Mouse (Mus musculus) heart, embryonic 15.5 days (tissue): ENCODE results near the gene Mboat2. TPM values are rescaled to one million over a fixed set of nuclear protein-coding genes. Genes with fewer than 3 reads are reported as not detected.

Source experiments
- ATAC-seq: fragments of 200-750 bp; cut with Nextera tagmentation; replicated peaks from 2 replicates; pipeline ENCODE4 v1.8.0; 2017; ENCODE audit warnings: low read depth, moderate TSS enrichment; ENCODE audit not compliant: insufficient number of reproducible peaks, insufficient read depth, low FRiP score
- H3K27ac ChIP-seq: fragments of 300-500 bp; sonication (generic); 2 replicates; pipeline ENCODE4 v1.5.1; 2015; ENCODE audit warnings: mild to moderate bottlenecking, inconsistent platforms
- H3K27me3 ChIP-seq: fragments of 300-500 bp; sonication (generic); 2 replicates; pipeline ENCODE4 v1.6.1; 2015; ENCODE audit warnings: inconsistent platforms
- H3K36me3 ChIP-seq: fragments of 300-500 bp; sonication (generic); 2 replicates; pipeline ENCODE4 v1.6.1; 2015; ENCODE audit warnings: mild to moderate bottlenecking, inconsistent platforms
- H3K4me1 ChIP-seq: fragments of 300-500 bp; sonication (generic); replicated peaks from 2 replicates; pipeline ENCODE4 v1.6.1; 2015; ENCODE audit warnings: inconsistent platforms
- H3K4me2 ChIP-seq: fragments of 300-500 bp; sonication (generic); 2 replicates; pipeline ENCODE4 v1.6.1; 2015; ENCODE audit warnings: inconsistent platforms, mild to moderate bottlenecking, moderate library complexity
- H3K4me3 ChIP-seq: fragments of 300-500 bp; sonication (generic); 2 replicates; pipeline ENCODE4 v1.5.1; 2015; ENCODE audit warnings: mild to moderate bottlenecking, inconsistent platforms
- H3K9ac ChIP-seq: fragments of 300-500 bp; sonication (generic); 2 replicates; pipeline ENCODE4 v1.6.1; 2015; ENCODE audit warnings: mild to moderate bottlenecking, inconsistent platforms
- H3K9me3 ChIP-seq: fragments of 300-500 bp; sonication (generic); replicated peaks from 2 replicates; pipeline ENCODE4 v1.6.1; 2016; ENCODE audit warnings: inconsistent platforms
- WGBS: fragments of 180-500 bp; shearing (Covaris S2); methylation state at CpG from one replicate; pipeline ENCODE4 v1.1.7; 2015; ENCODE audit warnings: mixed read lengths; 5-methylcytosine and 5-hydroxymethylcytosine counted together
- polyA plus RNA-seq: library from polyadenylated mRNA; unstranded; fragments of >200 nt; fragmentation: Nextera tagmentation; extraction: Ambion mirVana; gene quantifications from 2 replicates; pipeline ENCODE4 v1.2.1, GENCODE M21; 2015

Mboat2 gene
- polyA plus RNA-seq, 1 experiment from 2014 or later, result 29.0 TPM

- no peak for ATAC-seq
- no peak overlapping the region for H3K4me2 ChIP-seq
- WGBS, result 32% methylated on average over 1 of the region's 1 CpGs
- peaks cover 22% of the 10 kb centered on the region for H3K4me1 ChIP-seq
- H3K9me3 ChIP-seq, result no peaks in the 10 kb centered on the region
- no peak overlapping the region for H3K9ac ChIP-seq
- no peak overlapping the region for H3K4me3 ChIP-seq
- H3K36me3 ChIP-seq, result no peaks in the 10 kb centered on the region
- H3K27me3 ChIP-seq, result no peaks in the 10 kb centered on the region
- no peak overlapping the region for H3K27ac ChIP-seq
Observed at GRCm38 (mm10) chr12:24863762-24864161, 33.1 kb downstream of the Mboat2 start.

GRCm38 (mm10) chr12:24866645-24867044 lies 36.0 kb downstream of the Mboat2 start:
- Histone ChIP-seq H3K9me3 (no peaks in the 10 kb centered on the region), H3K4me2 (no peak overlapping the region), H3K9ac (no peak overlapping the region), H3K27ac (peak overlapping the region; percentile 11; the same call in 1 of the 2 replicates), H3K4me3 (no peak overlapping the region), H3K27me3 (no peaks in the 10 kb centered on the region), H3K36me3 (no peaks in the 10 kb centered on the region), H3K4me1 (peaks cover 18% of the 10 kb centered on the region)
- ATAC-seq, result 0 out of 2 replicates have a peak, but pooled peaks have one; percentile 27
- WGBS, result 63% methylated on average over 6 of the region's 6 CpGs

GRCm38 (mm10) chr12:24868694-24869093 lies 38.0 kb downstream of the Mboat2 start:
- H3K4me2 ChIP-seq, result no peak overlapping the region
- no peaks in the 10 kb centered on the region for H3K9me3 ChIP-seq
- 80% methylated on average over 4 of the region's 4 CpGs for WGBS
- H3K4me1 ChIP-seq, result peaks cover 18% of the 10 kb centered on the region
- no peak for ATAC-seq
- H3K4me3 ChIP-seq, result no peak overlapping the region
- H3K36me3 ChIP-seq, result no peaks in the 10 kb centered on the region
- H3K9ac ChIP-seq, result no peak overlapping the region
- H3K27me3 ChIP-seq, result no peaks in the 10 kb centered on the region
- no peak overlapping the region for H3K27ac ChIP-seq

GRCm38 (mm10) chr12:24869231-24869630 lies 38.6 kb downstream of the Mboat2 start:
- 69% methylated on average over 5 of the region's 5 CpGs for WGBS
- ATAC-seq, result no peak

GRCm38 (mm10) chr12:24870901-24871300 lies 40.2 kb downstream of the Mboat2 start:
- WGBS, result 72% methylated on average over 4 of the region's 4 CpGs
- ATAC-seq, result no peak

More at GRCm38 (mm10) chr12:24869231-24869630, 38.6 kb downstream of the Mboat2 start:
- Histone ChIP-seq H3K27ac (no peak overlapping the region), H3K27me3 (no peaks in the 10 kb centered on the region), H3K4me2 (no peak overlapping the region), H3K36me3 (no peaks in the 10 kb centered on the region), H3K4me3 (no peak overlapping the region), H3K4me1 (peaks cover 18% of the 10 kb centered on the region), H3K9ac (no peak overlapping the region), H3K9me3 (no peaks in the 10 kb centered on the region)

GRCm38 (mm10) chr12:24872264-24872663 lies 41.6 kb downstream of the Mboat2 start:
- Histone ChIP-seq H3K9me3 (no peaks in the 10 kb centered on the region), H3K27ac (no peak overlapping the region), H3K4me3 (no peak overlapping the region), H3K27me3 (no peaks in the 10 kb centered on the region), H3K36me3 (no peaks in the 10 kb centered on the region), H3K4me1 (peaks cover 6% of the 10 kb centered on the region; the same call in 1 of the 2 replicates), H3K9ac (no peak overlapping the region), H3K4me2 (no peak overlapping the region)
- ATAC-seq, result no peak
- 83% methylated on average over 8 of the region's 8 CpGs for WGBS

More at GRCm38 (mm10) chr12:24870901-24871300, 40.2 kb downstream of the Mboat2 start:
- Histone ChIP-seq H3K36me3 (no peaks in the 10 kb centered on the region), H3K27ac (no peak overlapping the region), H3K4me3 (no peak overlapping the region), H3K4me1 (peaks cover 8% of the 10 kb centered on the region), H3K4me2 (no peak overlapping the region), H3K9me3 (no peaks in the 10 kb centered on the region), H3K9ac (no peak overlapping the region), H3K27me3 (no peaks in the 10 kb centered on the region)

- no peak overlapping the region for H3K9ac ChIP-seq
- no peak overlapping the region for H3K4me2 ChIP-seq
- H3K9me3 ChIP-seq, result no peaks in the 10 kb centered on the region
- H3K27me3 ChIP-seq, result no peaks in the 10 kb centered on the region
- no peak overlapping the region for H3K4me3 ChIP-seq
- H3K4me1 ChIP-seq, result peaks cover 8% of the 10 kb centered on the region; the same call in 1 of the 2 replicates
- no peak for ATAC-seq
- H3K36me3 ChIP-seq, result no peaks in the 10 kb centered on the region
- 72% methylated on average over 10 of the region's 10 CpGs for WGBS
- H3K27ac ChIP-seq, result no peak overlapping the region
Observed at GRCm38 (mm10) chr12:24872689-24873088, 42.0 kb downstream of the Mboat2 start.

- no peak for ATAC-seq
- Histone ChIP-seq H3K27me3 (no peaks in the 10 kb centered on the region), H3K4me1 (peaks cover 12% of the 10 kb centered on the region), H3K4me3 (no peak overlapping the region), H3K36me3 (no peaks in the 10 kb centered on the region), H3K27ac (no peak overlapping the region), H3K9me3 (no peaks in the 10 kb centered on the region), H3K9ac (no peak overlapping the region), H3K4me2 (no peak overlapping the region)
- 66% methylated on average over 1 of the region's 1 CpGs for WGBS
Observed at GRCm38 (mm10) chr12:24875908-24876307, 45.2 kb downstream of the Mboat2 start.

GRCm38 (mm10) chr12:24877231-24877630 lies 46.6 kb downstream of the Mboat2 start:
- Histone ChIP-seq H3K4me2 (no peak overlapping the region), H3K4me3 (no peak overlapping the region), H3K9me3 (no peaks in the 10 kb centered on the region), H3K9ac (no peak overlapping the region), H3K4me1 (peaks cover 12% of the 10 kb centered on the region), H3K27ac (no peak overlapping the region), H3K27me3 (no peaks in the 10 kb centered on the region), H3K36me3 (no peaks in the 10 kb centered on the region)
- no peak for ATAC-seq
- 54% methylated on average over 7 of the region's 7 CpGs for WGBS

GRCm38 (mm10) chr12:24878090-24878489 lies 47.4 kb downstream of the Mboat2 start:
- Histone ChIP-seq H3K27ac (no peak overlapping the region), H3K4me3 (no peak overlapping the region), H3K4me2 (no peak overlapping the region), H3K27me3 (no peaks in the 10 kb centered on the region), H3K4me1 (peaks cover 12% of the 10 kb centered on the region), H3K9ac (no peak overlapping the region), H3K9me3 (no peaks in the 10 kb centered on the region), H3K36me3 (no peaks in the 10 kb centered on the region)
- no peak for ATAC-seq
- WGBS, result 77% methylated on average over 6 of the region's 6 CpGs

- no peaks in the 10 kb centered on the region for H3K27me3 ChIP-seq
- no peak overlapping the region for H3K4me3 ChIP-seq
- no peak overlapping the region for H3K9ac ChIP-seq
- no peak overlapping the region for H3K27ac ChIP-seq
- 48% methylated on average over 5 of the region's 5 CpGs for WGBS
- peaks cover 12% of the 10 kb centered on the region for H3K4me1 ChIP-seq
- ATAC-seq, result no peak
- no peaks in the 10 kb centered on the region for H3K9me3 ChIP-seq
- no peak overlapping the region for H3K4me2 ChIP-seq
- H3K36me3 ChIP-seq, result 0 out of 2 replicates have a peak, but pooled peaks cover 2% of the 10 kb centered on the region
Observed at GRCm38 (mm10) chr12:24878735-24879362, 48.2 kb downstream of the Mboat2 start.

GRCm38 (mm10) chr12:24879613-24880029 lies 48.9 kb downstream of the Mboat2 start:
- WGBS, result 49% methylated on average over 10 of the region's 10 CpGs
- 0 out of 2 replicates have a peak, but pooled peaks have one; percentile 31 for ATAC-seq
- H3K4me1 ChIP-seq, result peaks cover 12% of the 10 kb centered on the region
- no peak overlapping the region for H3K27ac ChIP-seq
- H3K27me3 ChIP-seq, result no peaks in the 10 kb centered on the region
- H3K36me3 ChIP-seq, result 0 out of 2 replicates have a peak, but pooled peaks cover 4% of the 10 kb centered on the region
- H3K9ac ChIP-seq, result no peak overlapping the region
- H3K4me2 ChIP-seq, result no peak overlapping the region
- H3K4me3 ChIP-seq, result no peak overlapping the region
- H3K9me3 ChIP-seq, result no peaks in the 10 kb centered on the region
